Mouse (Mus musculus): ENCODE data around the gene Arhgap10. TPM values are rescaled to one million over a fixed set of nuclear protein-coding genes. Genes with fewer than 3 reads are reported as not detected.
A peak's percentile ranks its signal among the peaks of the same experiment; 100 is the strongest.

Arhgap10 gene
- total RNA-seq, 4 experiments from 2014 or later, result 14.7 to 37.5 (median 18.3) TPM

DNA sequence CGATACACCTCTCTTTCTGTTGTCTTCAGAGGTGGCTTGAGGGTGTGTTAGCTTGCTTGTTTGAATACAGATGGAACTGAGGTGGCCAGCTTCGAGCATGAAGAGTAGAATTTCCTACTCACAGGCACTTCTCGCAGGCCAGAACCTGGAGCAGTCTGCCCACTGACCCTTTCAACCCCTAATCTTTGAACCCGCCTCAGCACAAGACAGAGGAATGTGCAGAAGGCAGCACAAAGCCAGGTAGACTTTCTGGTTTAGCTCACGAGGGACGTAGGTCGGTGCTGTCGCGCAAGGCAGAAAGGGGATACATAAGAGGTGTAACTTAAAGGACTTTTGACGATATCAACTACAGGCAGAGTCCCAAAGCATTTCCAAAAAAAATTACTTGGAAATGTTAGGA is 908 bp downstream of the Arhgap10 start:
- DNase-seq, result no peak

DNA sequence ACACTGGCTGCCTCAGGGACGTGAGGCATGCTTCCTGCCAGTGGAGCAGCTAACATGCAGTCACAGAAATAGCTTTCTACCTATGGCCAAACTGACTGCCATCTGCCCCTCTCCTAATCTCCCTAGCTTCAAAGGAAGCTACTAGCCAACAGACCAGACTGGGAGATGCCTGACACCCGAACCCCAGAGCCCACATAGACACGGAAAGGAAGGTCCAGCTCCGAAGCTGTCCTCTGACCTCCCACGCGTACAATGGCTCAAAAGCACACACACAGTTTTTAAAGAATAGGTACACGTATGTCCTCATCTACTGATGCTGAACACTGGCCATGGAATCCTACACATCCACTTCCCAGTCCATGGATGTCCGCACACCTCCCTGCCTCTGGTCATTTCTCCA is 2.0 kb downstream of the Arhgap10 start:
- DNase-seq, result no peak

DNA sequence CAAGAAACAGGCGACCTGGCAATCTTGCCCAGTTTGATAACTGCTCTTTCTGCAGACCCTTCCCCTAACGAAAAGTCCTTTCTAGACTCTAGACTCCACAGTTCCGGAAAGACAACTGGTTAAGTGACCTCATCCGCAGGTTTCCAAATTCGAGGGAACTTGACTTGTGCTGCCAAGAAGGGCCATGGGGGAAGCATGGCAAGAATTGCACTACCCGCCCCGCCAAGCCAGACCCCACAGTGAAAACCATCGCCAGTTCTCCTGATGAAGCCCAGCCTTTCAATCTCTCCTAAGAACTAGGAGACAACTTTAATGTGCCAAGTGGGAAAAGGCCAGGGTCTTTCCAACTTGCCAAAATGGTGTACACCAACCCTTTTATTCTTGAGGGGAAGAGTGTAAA is 2.6 kb downstream of the Arhgap10 start:
- DNase-seq, result no peak

DNA sequence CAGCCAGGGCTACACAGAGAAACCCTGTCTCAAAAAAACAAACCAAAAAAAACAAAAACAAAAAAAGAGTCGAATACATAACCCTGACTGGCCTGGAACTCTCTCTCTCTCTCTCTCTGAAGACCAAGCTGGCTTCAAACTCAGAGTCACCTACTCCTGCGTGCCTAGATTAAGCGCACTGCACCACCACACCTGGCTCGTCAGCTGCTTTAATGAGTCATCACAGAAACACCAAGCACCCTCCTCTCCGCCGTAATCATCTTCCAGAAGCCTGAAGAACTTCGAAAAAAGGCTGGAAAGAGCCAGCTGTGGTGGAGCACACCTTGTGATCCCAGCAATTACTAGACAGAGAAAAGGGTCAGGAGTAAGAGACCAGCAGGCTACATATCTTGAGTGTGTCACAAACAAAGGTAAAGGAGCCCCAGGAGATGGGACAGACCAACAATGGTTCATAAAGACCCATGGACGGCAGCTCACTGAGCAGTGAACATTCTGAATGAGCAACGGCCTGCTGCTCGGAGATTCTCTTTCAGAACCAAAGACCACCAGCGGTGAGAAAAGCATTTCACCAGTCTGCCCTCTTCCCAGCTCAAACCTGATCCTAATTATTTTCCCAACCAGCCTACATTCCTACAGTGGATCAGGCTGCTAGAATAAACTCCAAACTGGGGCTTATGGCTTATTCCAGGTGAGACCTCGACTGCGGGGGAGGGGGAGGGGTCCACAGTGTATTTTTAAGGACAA is 5.8 kb downstream of the Arhgap10 start:
- no peak for DNase-seq

DNA sequence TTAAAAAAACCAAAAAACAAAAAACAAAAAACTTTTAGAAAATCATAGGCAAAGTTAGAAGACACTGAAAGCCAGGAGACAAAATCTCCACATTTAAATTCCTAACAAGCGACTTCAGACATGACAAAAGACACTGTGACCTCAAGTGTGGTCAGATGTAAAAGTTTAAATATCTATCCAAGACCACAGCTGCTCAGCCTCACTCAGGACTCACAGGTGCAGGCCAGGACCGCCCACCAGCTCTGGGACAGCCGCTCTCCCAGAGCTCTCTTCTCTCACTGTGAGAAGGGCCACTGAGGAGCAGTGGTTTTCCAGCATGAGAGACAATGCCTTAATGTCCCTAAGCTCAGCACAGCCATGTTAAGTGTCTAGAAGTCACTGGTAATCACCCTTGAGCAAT is 7.3 kb downstream of the Arhgap10 start:
- DNase-seq, result no peak

DNA sequence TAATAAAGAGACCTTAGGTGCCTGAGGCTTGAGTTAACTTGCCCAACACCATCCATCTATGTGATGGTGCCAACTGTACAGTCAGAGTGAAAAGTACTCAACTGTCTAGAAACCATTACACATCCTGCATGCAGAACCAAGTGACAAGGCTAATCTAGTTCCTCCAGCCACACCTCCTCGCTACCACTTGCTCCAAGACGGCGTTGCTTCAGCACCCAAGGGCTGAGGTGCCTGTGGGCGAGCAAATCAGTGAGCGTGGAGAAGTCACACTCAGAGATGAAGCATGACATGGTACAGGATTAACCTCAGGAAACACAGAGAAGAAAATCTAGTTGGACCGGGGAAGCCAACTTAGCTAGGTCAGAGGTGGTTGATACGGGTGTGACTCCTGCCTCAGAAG is 8.7 kb downstream of the Arhgap10 start:
- no peak for DNase-seq

DNA sequence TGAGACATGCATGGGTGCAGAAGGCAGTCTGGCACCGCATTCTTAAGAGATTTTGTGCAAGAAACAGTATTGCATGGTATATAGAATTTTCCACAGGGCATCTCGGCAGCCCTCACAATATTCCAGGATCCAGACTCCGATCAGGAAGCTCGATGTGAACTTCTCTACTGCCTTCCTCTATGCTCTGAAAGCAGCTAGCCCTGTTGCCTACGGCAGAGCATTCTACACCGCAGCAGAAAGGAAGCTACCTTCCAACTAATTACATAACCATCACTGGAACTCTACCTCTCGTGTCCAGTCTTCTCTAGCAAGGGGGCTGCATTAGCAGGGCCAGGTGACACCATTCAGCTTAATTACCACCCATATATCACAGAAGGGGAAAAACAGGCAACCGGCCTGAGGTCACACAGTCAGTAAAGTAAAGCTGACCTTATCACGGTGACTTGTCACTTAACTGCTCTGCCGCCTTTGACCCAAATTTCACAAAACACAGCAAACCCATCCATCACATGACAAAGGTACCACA is 10.2 kb downstream of the Arhgap10 start:
- DNase-seq, result no peak

DNA sequence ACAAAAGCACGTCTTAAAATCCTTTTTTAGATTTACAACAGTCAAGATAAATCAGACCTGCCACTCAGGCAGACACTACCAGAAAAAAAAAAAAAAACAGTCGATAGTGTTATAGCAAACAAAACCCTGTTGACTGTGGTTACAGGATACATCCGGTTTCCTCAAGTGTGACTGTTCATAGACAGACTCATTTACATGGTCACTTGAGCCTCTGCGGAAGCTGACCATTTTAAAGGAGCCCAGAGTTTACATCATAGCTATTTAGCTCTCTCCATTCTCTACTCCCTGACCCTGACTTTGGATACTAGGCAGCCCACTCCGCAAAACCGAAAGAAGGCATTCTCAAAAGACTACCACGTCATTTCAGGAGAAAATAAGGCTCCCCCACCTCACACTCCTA is 11.2 kb downstream of the Arhgap10 start:
- no peak for DNase-seq

DNA sequence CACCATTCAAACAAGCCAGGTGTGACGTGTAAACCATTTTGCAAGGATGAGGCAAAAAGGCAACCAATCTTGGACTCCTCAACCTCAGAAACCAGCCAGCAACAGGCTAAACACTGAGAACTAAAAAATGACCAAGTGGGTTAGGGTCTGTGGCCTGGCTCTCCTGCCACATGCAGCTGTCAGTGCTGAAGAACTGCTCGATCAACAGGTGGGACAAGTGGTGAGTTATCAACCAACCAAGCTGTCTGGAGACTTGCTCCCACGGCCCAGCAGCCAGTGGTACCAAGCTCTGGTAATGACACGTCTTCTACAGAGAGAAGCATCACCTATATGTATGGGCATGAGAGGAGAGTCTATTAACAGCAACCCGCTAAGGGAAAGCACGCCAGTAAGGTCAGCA is 15.2 kb downstream of the Arhgap10 start:
- no peak for DNase-seq

DNA sequence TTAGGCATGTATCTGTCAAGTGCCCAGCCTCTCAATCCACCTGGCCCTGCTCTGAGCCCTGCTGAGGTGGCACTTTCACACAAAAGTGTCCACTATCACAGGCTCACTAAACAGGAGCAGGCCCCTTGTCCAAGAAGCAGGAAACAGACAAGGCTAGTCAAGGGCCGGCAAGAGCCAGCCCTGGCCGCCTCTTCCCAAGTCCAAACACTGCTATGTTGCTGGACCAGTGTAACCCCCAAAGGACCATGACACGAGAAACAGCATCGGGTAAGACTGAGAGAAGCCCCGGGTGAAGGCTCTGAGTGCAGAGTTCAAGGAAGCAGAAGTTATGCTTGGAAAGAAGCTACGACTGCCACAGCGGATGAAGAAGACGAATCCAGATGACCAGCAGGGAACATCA is 16.6 kb downstream of the Arhgap10 start:
- no peak for DNase-seq

DNA sequence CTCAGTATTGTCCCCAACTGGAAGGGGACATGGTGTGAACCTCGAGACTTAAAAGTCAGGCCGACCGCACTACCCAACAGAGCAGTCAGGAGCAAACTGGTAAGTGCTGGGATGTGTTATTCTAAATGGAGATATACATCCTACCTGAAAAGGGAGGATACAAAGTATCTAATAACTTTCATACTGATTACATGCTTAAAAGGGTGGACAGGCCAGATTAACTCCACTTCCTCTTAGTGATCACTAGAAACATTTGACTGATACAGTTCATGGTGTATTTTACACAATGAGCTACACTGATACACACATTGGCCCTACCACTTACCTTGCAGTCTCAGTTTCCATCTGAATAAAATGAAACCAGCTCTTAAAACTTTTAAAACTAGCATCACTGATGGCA is 17.5 kb downstream of the Arhgap10 start:
- no peak for DNase-seq

DNA sequence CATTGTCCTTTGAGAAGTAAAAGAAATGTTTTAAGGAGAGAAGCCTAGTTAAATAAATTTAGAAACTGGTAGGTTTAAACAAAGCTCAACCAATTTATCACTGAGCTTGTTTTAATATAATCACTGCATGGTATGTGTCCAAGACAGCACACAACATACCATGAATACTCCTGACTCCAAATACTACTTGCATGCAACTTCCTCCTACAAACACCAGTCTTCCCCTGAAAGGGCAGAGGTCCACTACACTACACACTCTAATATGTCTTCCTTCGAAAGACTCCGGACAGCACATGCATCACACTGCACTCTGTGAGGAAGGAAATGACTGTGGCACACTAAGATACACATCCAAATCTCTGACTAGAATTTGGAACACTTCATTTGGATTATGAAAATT is 20.3 kb downstream of the Arhgap10 start:
- no peak for DNase-seq

DNA sequence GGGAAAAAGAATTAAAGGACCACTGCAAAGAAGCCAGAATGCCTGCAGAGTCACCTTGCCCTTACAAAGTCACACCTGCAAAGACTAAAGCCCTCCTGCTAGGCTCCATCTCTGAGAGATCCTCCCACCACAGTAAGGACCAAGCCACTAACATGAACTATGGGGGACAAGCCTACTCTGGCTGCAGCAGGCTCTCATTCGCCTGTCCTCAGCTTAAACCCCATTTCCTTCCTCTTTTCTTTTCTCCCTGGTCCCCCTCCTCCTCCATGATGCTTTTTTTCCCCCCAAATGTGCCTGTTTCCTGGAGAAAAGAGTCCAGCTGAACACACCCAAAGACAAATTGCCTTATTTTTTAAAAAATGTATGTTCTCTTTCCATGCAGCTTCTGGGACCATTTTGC is 21.5 kb downstream of the Arhgap10 start:
- no peak for DNase-seq

DNA sequence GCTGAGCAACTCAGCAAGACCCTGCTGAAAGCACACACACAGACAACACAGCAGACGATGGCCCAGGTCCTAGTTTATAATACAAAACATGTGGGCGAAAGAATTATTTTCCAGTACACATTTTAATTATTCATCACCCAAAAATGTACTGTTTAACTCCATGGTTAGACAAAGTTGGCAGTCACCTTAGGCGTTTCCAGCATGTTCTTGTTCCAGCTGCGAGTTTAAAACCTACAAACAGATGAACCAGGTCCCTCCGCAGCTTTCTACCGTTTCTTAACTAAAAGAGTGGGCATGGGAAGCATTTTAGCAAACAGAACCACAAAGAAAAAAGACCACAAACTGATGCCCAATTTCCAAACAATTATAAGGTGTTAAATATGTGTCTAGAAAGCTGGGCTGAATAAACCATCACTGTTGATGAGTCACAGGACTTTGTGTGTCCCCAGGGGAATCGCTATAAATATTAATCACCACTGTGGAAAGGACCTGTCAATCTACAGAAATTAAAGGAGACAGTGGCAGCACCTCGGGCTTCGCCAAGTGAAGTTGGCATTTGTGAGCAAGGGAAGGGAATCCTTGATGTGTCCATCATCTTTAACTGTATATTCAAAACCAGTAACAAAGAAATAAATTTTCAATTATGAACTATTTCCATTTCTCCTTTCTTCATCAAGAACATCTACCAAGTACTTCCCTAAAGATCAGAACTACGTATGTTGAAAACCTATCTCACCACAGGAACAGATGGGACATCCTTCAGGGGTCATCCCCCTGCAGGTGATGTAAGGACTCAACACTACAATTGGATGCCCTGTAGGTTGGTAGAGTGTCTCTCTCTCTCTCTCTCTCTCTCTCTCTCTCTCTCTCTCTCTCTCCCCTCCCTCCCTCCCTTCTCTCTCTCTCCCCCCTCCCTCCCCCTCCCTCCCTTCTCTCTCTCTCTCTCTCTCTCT is 23.1 kb downstream of the Arhgap10 start:
- DNase-seq, result no peak

DNA sequence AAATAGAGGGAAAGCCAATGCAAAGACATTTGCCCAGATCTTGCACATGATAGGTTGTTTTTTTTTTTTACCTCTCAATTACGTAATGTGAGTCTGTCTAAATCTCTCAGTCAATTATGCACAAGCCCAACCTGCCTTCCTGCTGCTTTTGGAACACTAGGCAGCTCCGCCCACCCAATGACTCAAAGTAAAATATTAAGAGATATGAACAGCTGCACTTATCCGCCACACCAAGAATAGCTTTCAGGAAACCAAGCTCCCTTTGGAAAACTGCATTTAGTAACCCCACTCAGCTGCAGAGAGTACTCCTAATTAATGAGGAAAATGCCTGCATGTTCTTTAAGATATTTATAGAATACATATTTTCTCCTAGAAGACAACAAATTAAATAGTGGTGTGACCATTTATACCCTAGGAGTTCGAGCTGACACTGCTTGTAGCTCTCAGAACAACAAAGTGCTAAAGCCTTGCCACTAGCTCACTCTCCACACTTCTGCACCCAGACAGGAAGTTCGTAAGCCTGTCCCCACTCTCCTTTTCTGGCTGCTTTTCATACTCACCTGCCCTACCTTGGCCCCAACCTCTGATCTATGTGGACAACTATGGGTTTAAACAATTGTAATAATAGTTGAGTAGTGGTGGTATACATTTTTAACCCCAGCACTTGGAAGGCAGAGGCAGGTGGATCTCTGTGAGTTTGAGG is 25.2 kb downstream of the Arhgap10 start:
- DNase-seq, result no peak

DNA sequence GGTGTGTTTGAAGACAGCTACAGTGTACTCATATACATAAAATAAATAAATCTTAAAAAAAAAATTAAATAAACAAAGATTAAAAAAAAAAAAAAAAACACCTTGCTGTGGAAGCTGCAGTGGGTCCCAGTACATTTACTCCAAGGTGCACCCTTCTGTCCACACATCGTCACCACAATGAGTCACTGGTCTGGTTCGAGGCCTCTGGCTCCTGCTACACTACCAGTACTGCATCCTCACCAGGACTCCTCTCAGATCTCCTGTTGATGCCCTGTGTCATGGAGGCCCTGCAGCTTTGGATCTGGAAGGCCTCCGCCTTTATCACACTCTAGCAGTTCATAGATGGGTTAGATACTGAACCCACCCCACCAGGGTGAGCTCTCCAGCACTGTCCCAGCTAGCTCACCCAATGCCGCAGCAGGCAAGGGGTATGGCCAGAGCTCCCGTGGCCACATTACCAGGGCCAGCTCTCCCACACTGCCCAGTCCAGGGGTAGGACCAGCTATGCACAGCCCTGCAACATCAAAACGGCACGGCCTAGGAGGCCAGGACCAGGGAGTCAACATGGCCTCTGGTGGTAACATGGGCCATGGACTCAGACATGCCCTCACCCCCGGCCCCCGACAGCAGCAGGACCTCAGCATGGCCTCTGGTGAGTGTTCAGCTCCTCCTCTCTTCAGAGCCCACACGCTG is 26.4 kb downstream of the Arhgap10 start:
- DNase-seq, result no peak

DNA sequence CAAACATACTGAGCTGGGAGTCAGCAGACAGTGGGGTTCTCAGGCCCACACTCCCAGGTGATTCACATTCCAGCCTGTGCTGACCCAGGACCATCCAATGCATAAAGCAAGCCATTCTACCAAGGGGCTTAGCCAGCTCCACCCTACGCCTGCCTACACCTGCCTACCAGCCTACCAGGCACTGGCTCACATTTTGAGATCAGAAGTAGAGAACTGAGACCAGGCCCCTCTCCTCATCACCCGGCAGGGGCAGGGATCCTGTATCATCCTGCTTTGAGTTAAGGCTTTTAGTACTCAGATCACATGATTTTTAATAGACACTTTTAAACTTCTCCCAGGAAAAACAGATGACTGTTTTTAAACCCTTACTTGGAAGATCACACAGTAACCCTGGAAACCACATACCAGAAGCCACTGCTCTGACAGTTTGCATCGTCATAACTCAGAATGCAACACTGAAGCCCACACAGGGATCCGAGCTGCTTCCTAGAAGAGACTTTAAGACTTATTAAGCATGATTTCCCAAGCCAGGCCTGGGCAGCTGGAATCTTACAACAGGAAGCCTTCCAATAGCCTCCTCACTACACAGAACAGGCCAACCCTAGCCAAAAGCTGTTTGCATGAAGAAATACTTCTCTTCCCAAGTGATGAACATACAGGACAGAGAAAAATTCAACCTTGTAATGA is 27.5 kb downstream of the Arhgap10 start:
- no peak for DNase-seq

DNA sequence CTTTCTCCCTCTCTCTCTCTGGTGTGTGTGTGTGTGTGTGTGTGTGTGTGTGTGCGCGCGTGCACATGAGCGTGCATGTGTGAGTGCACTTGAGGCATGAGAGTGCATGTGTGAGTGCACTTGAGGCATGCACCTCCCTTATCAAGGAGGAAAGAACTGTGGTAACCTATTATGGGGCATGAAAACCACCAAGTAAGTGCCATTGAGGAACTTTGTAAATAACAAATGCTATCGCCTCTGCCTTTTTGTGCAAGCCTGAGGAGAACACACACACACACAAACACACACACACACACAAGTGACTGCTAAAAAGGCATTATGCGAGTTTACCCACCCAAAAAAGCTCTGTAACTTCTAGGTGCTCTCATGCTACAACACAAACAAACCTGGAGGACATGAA is 28.5 kb downstream of the Arhgap10 start:
- no peak for DNase-seq

DNA sequence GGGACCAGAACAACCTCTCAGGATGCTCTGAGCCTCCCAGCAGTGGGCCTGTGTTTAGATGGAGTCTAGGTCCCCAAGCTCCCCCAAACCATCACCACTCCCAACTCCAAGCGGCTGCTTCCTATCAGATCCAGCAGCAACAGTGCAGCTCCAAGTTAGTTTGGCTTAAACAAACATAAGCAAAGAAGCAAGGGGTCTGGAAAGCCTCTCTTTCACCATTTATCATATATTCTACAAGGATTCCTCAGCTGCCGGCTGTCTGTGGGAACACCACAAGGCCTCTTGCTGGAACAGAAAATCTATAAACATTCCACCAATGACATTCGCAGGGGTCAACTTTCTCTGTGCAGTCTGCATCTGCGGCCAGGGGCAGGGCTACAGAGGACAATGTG is 29.5 kb downstream of the Arhgap10 start:
- DNase-seq, result no peak

DNA sequence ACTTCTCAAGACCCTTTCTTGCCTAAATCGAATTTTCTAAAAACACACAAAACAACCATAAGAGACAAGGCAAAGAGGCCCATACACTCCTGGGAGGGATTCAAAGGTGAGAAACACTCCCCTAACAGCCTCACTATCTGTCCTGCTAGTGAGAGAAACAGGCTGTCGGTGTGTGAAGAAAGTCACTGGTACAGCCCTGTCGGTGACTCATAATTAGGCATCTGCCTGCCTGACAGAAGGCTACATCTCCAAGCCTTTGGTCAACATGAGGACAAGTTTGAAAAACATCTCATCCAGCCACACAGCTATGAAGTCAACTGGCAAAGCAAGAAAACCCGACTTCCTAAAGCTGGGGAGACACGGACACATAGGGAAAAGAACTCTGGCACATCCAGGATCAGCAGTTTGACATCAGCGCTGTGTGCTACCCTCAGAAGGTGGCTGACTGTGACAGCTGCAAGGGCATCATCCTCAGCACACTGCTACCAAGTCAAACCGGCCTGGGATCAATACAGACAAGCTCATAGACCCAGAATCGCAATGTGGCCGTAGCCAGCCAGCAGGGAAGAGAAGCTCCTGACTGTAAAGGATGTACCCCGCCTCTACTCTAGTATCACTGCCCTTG is 30.1 kb downstream of the Arhgap10 start:
- no peak for DNase-seq

DNA sequence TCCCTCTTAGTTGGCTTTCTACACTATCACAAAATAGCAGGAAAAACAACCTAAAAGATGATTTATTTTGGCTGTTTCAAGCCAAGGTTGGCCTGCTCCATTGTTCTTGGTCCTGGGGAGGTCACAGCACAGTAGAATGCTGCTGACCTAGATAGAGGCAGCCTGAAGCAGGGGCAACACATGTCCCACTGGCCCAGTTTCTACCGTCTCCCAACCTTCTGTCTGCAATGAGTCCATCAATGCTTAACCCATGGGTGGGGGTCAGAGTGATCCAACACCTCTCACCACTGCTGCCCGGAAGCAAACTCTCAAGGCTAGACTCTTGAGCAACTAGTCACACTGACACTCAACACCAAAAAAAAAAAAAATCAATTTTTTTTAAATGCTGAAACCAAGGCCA is 31.0 kb downstream of the Arhgap10 start:
- DNase-seq, result peak; percentile 59
